Mouse (Mus musculus): ENCODE data around the gene Ppp2r1b. TPM values are rescaled to one million over a fixed set of nuclear protein-coding genes. Genes with fewer than 3 reads are reported as not detected.

Gene Ppp2r1b
- total and polyA plus RNA-seq, 2 experiments: 5.2 to 10.8 TPM

- Histone ChIP-seq H3K9ac (ENCODE audit: low read depth, low read length) (no peak overlapping the region), H3K27me3 (ENCODE audit: control insufficient read depth, insufficient read depth, low read length) (no peaks in the 10 kb centered on the region), H3K4me1 (ENCODE audit: control insufficient read depth, insufficient read depth, low read length) (no peaks in the 10 kb centered on the region), H3K36me3 (ENCODE audit: control insufficient read depth, insufficient read depth, low read length) (peaks cover 4% of the 10 kb centered on the region; the same call in 1 of the 2 replicates), H3K4me3 (ENCODE audit: insufficient read depth, low read depth, low read length) (no peak overlapping the region), H3K27ac (replicated peaks; ENCODE audit: insufficient read depth, low read depth, low read length) (no peak overlapping the region), H3K79me2 (ENCODE audit: control insufficient read depth, insufficient read depth, low read length) (no peaks in the 10 kb centered on the region)
- TF ChIP-seq POLR2A (IDR thresholded peaks at IDR 0.05; ENCODE audit: extremely low read depth, insufficient read depth, low read length) (no peak), CTCF (IDR thresholded peaks at IDR 0.05; ENCODE audit: low read depth, low read length) (no peak)
- no peak for DNase-seq (ENCODE audit: extremely low read depth, low read depth, low spot score)
- WGBS: 83% methylated on average over 3 of the region's 3 CpGs
These were observed 60.2 kb downstream of the Ppp2r1b start for GRCm38 (mm10) chr9:50905321-50905720.

DNA sequence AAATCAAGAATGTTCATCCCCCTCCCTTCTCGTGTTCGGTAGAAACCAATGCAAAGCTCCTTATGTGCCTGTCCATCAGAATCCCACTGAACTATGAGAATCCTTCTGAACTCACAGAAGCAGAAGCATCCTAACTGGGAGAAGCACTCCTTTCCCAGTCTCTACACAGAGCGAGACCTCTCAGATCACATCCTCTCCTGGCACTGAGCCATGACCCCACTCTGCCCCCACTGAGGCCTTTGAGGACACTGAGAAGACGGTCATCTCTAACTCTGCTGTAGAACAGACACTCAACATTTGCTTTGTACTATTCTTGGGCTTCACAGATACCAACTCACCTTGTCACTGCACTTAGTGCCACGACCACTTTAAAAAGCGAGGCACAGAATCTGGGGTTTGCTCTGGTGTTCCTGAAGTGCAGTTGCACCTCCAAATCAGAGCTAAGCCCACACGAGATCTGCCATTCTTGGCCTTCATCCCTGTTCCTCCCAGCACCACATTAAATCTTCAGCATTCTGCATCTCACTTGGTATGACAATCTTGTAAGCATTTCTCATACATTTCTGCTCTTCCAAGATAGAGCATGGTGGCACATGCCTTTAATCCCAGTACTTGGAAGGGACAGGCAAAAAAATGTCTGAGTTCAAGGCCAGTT is 66.9 kb downstream of the Ppp2r1b start:
- no peaks in the 10 kb centered on the region for H3K27me3 ChIP-seq (ENCODE audit: control insufficient read depth, insufficient read depth, low read length)
- H3K36me3 ChIP-seq (ENCODE audit: control insufficient read depth, insufficient read depth, low read length): peaks cover 24% of the 10 kb centered on the region
- TF ChIP-seq POLR2A (IDR thresholded peaks at IDR 0.05; ENCODE audit: extremely low read depth, insufficient read depth, low read length): no peak
- H3K9ac ChIP-seq (ENCODE audit: low read depth, low read length): no peak overlapping the region
- no peak overlapping the region for H3K27ac ChIP-seq (replicated peaks; ENCODE audit: insufficient read depth, low read depth, low read length)
- H3K4me3 ChIP-seq (ENCODE audit: insufficient read depth, low read depth, low read length): no peak overlapping the region
- 89% methylated on average over 7 of the region's 7 CpGs for WGBS
- no peaks in the 10 kb centered on the region for H3K4me1 ChIP-seq (ENCODE audit: control insufficient read depth, insufficient read depth, low read length)
- DNase-seq (ENCODE audit: extremely low read depth, low read depth, low spot score): no peak
- no peaks in the 10 kb centered on the region for H3K79me2 ChIP-seq (ENCODE audit: control insufficient read depth, insufficient read depth, low read length)

DNA sequence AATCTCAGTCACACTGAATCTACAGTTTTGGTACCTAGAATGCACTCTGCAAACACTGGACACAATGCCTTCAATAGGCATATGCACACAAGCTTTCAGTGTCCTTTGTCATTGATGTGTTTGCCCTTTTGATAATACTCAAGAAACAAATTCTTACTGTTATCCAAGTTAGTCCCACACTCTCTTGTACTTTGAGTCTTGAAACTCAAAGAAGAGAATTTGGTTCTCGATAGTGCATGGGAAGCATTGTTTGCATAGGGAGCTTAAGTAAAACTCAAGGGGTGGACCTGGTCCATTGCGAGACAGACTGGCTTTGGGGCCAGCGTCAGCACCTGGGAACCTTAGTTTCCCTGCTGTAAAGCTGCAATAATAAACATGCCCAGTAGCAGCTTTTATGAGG is 73.0 kb downstream of the Ppp2r1b start:
- Histone ChIP-seq H3K4me3 (ENCODE audit: insufficient read depth, low read depth, low read length) (no peak overlapping the region), H3K36me3 (ENCODE audit: control insufficient read depth, insufficient read depth, low read length) (peaks cover 9% of the 10 kb centered on the region), H3K4me1 (ENCODE audit: control insufficient read depth, insufficient read depth, low read length) (no peaks in the 10 kb centered on the region), H3K79me2 (ENCODE audit: control insufficient read depth, insufficient read depth, low read length) (no peaks in the 10 kb centered on the region; the same call in 1 of the 2 replicates), H3K9ac (ENCODE audit: low read depth, low read length) (no peak overlapping the region), H3K27ac (replicated peaks; ENCODE audit: insufficient read depth, low read depth, low read length) (no peak overlapping the region), H3K27me3 (ENCODE audit: control insufficient read depth, insufficient read depth, low read length) (no peaks in the 10 kb centered on the region)
- WGBS: 76% methylated on average over 3 of the region's 3 CpGs
- TF ChIP-seq CTCF (IDR thresholded peaks at IDR 0.05; ENCODE audit: low read depth, low read length) (no peak), POLR2A (IDR thresholded peaks at IDR 0.05; ENCODE audit: extremely low read depth, insufficient read depth, low read length) (no peak)
- DNase-seq (ENCODE audit: extremely low read depth, low read depth, low spot score): no peak

DNA sequence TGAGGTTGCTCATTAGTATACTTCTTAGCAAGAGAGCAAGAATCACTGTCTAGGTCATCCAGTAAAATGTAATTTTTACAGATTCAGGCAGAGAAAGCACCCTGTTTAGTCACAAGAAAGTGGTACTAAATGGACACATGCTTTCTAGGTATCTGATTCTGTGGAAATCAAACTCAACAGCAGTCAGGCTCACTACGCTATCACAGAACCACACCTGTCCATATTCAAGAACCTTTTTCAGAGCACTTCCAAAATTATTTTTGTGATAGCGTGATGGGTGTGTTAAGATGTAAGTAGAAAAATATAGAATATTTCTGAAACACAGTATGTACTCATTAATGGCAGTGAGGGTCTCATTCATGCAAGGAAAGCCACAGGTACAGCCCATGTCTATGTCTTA is 74.5 kb downstream of the Ppp2r1b start:
- Histone ChIP-seq H3K36me3 (ENCODE audit: control insufficient read depth, insufficient read depth, low read length) (peaks cover 7% of the 10 kb centered on the region), H3K4me1 (ENCODE audit: control insufficient read depth, insufficient read depth, low read length) (peaks cover 1% of the 10 kb centered on the region; the same call in 1 of the 2 replicates)
- WGBS: 98% methylated on average over 2 of the region's 2 CpGs

DNA sequence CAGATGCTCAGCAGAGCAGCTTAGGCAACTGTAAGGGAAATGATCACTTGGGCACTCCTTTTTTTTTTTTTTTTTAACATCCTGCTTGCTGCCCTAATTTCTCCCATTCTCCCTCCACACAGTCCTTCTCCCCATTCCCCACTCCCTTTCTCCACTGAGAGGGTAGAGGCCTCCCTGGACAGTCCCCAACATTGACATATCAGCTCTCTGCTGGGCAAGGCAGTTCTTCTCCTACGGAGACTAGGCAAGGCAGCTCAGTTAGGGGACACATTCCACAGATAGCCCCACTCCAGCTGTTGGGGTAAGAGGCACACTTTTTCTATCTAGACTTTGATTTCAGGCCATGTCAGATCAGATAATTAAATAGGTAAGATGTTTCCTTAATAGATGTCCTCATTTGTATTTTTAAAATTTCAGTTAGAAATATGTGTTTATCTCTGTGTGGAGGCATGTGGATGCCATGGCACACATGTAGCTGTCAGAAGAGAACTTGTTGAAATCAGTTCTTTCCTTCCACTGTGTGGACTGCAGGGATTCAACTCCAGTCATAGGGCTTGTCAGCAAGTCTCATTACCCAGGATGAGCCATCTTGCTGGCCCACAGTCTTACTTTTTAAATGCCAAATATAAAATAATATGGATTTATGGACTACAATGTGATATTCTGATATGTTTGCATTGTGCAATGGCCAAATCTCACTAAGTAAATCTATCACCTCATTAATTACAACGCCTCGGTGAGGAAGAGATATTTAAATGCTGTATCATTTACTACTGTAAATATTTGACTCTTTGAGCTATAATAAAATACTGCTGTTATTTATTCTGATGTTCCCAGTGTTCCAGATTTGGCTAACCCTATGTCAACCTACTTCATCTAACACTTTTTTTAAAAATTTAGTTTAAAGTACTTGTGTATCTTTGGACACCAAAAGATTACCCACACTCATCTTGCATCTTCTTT is 76.1 kb downstream of the Ppp2r1b start:
- H3K27ac ChIP-seq (replicated peaks; ENCODE audit: insufficient read depth, low read depth, low read length): no peak overlapping the region
- WGBS: 82% methylated on average over 3 of the region's 3 CpGs
- no peak for TF ChIP-seq POLR2A (IDR thresholded peaks at IDR 0.05; ENCODE audit: extremely low read depth, insufficient read depth, low read length)
- no peak for TF ChIP-seq CTCF (IDR thresholded peaks at IDR 0.05; ENCODE audit: low read depth, low read length)

More for the DNA sequence above, 74.5 kb downstream of the Ppp2r1b start:
- H3K27ac ChIP-seq (replicated peaks; ENCODE audit: insufficient read depth, low read depth, low read length): no peak overlapping the region
- no peak for TF ChIP-seq POLR2A (IDR thresholded peaks at IDR 0.05; ENCODE audit: extremely low read depth, insufficient read depth, low read length)
- TF ChIP-seq CTCF (IDR thresholded peaks at IDR 0.05; ENCODE audit: low read depth, low read length): no peak
- no peak overlapping the region for H3K9ac ChIP-seq (ENCODE audit: low read depth, low read length)
- peaks cover 3% of the 10 kb centered on the region; the same call in 1 of the 2 replicates for H3K79me2 ChIP-seq (ENCODE audit: control insufficient read depth, insufficient read depth, low read length)
- no peak for DNase-seq (ENCODE audit: extremely low read depth, low read depth, low spot score)
- H3K4me3 ChIP-seq (ENCODE audit: insufficient read depth, low read depth, low read length): no peak overlapping the region
- H3K27me3 ChIP-seq (ENCODE audit: control insufficient read depth, insufficient read depth, low read length): no peaks in the 10 kb centered on the region

More for the DNA sequence above, 76.1 kb downstream of the Ppp2r1b start:
- Histone ChIP-seq H3K9ac (ENCODE audit: low read depth, low read length) (no peak overlapping the region), H3K27me3 (ENCODE audit: control insufficient read depth, insufficient read depth, low read length) (no peaks in the 10 kb centered on the region), H3K36me3 (ENCODE audit: control insufficient read depth, insufficient read depth, low read length) (peaks cover 2% of the 10 kb centered on the region; the same call in 1 of the 2 replicates), H3K4me3 (ENCODE audit: insufficient read depth, low read depth, low read length) (no peak overlapping the region), H3K4me1 (ENCODE audit: control insufficient read depth, insufficient read depth, low read length) (peaks cover 1% of the 10 kb centered on the region; the same call in 1 of the 2 replicates), H3K79me2 (ENCODE audit: control insufficient read depth, insufficient read depth, low read length) (peaks cover 3% of the 10 kb centered on the region; the same call in 1 of the 2 replicates)
- no peak for DNase-seq (ENCODE audit: extremely low read depth, low read depth, low spot score)

All from liver, adult 2 months (tissue).